Mouse (Mus musculus) layer of hippocampus, adult 2 months (tissue): ENCODE data around the gene St6galnac5. TPM values are rescaled to one million over a fixed set of nuclear protein-coding genes. Genes with fewer than 3 reads are reported as not detected.
A peak's percentile ranks its signal among the peaks of the same experiment; 100 is the strongest.

Experiments used
- DNase-seq, 2 experiments: peaks; one replicate each; pipeline ENCODE4 v3.0.0; 2022; ENCODE audit warnings: low spot score in 2 of 2
- H3K27ac ChIP-seq: fragments of 200-600 bp; 2 replicates; pipeline ENCODE4 v1.8.1; 2022
- H3K4me3 ChIP-seq: fragments of 200-600 bp; 2 replicates; pipeline ENCODE4 v1.8.1; 2022; ENCODE audit warnings: mild to moderate bottlenecking
- CTCF ChIP-seq: fragments of 200-600 bp; conservative IDR thresholded peaks from 2 replicates; pipeline ENCODE4 v1.8.1; 2022; ENCODE audit warnings: antibody characterized with exemption, mild to moderate bottlenecking, moderate library complexity
- total RNA-seq, 2 experiments: library from RNA; stranded (reverse); gene quantifications; 2 replicates each; pipeline ENCODE4 v1.2.3; 2021

St6galnac5 gene
- total RNA-seq, 2 experiments from 2014 or later, result 125 to 133 TPM

- H3K27ac ChIP-seq, result peak overlapping the region; percentile 78
- no peak for TF ChIP-seq CTCF
- peak; percentile 55 to 64 for DNase-seq
- H3K4me3 ChIP-seq, result no peak overlapping the region
These were observed 10.7 kb downstream of the St6galnac5 start for GRCm38 (mm10) chr3:152971373-152971772.

- no peak for DNase-seq
- TF ChIP-seq CTCF, result peak; percentile 30
- no peak overlapping the region for H3K4me3 ChIP-seq
- peak overlapping the region; percentile 72 for H3K27ac ChIP-seq
These were observed 12.2 kb downstream of the St6galnac5 start for GRCm38 (mm10) chr3:152969774-152970347.

DNA sequence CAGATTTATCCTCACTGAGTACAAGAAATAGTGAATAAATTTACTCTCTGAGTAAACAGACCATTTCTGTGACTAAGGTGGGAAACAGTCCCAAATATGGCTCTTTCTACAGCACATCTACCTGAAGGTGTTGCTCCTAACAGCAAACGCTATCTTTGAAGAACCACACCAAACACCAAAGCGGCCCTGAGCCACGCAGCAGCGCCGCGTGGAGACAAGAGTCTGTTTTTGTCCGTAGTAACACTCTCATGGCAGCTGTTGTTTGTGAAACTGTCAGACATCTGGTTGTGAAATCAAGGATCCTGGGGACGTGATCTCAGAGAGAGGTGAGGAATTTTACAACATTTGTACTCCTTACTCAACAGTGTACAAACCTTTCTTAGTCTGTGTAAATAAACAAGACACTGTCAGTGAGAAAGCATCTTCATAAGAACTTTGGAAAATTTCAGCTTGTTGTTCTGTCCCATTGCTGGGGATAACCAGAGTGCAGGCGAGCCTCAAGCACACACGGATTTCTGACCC is 20.1 kb downstream of the St6galnac5 start:
- DNase-seq, result no peak
- Histone ChIP-seq H3K27ac (peak overlapping the region; percentile 64; the same call in 1 of the 2 replicates), H3K4me3 (no peak overlapping the region)
- no peak for TF ChIP-seq CTCF

DNA sequence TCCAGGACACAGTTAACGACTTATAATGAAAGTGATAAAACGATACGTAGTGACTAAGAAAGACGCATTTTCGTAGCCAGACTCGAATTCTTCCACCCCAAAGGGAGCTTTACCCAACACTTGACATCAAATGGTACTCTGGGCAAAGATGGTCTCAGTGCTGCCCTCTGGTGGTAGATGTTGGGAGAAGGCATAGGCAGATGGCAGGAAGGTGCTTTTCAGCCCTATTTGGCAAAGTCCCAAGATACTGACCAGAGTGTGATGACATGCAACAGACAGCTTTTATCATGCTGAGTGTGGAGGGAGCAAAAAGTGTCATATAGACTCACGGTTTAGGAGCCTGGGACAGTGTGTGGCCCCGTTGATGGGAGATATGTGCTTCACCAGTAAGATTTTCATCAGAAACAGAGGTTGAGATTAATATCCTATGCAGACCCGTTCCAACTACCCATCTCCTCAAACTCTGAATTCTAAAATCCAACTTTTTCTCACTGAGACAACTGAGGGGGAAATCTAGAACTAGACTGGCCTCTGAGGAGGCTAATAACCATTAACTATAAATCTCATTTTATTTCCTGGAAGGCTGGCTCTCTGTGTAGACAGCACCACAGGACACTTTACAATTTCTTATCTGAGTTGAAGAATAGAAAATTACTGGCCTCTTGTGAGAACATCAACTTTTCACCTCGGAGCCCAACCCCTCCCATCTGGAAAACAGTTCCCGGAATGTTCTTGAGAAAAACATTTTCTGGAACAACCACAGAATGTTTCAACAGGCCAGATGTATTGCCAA is 23.5 kb downstream of the St6galnac5 start:
- TF ChIP-seq CTCF, result peak; percentile 89
- Histone ChIP-seq H3K4me3 (no peak overlapping the region), H3K27ac (peak overlapping the region; percentile 64; the same call in 1 of the 2 replicates)
- peak; percentile 45 to 51 for DNase-seq

- H3K4me3 ChIP-seq, result no peak overlapping the region
- H3K27ac ChIP-seq, result peak overlapping the region; percentile 33
- no peak for TF ChIP-seq CTCF
- DNase-seq, result no peak
These were observed 25.3 kb downstream of the St6galnac5 start for GRCm38 (mm10) chr3:152956771-152957170.

GRCm38 (mm10) chr3:152956038-152956437 is 26.0 kb downstream of the St6galnac5 start:
- H3K27ac ChIP-seq, result 0 out of 2 replicates have a peak overlapping the region, but pooled peaks have one; percentile 33
- H3K4me3 ChIP-seq, result no peak overlapping the region
- TF ChIP-seq CTCF, result no peak
- DNase-seq, result no peak

DNA sequence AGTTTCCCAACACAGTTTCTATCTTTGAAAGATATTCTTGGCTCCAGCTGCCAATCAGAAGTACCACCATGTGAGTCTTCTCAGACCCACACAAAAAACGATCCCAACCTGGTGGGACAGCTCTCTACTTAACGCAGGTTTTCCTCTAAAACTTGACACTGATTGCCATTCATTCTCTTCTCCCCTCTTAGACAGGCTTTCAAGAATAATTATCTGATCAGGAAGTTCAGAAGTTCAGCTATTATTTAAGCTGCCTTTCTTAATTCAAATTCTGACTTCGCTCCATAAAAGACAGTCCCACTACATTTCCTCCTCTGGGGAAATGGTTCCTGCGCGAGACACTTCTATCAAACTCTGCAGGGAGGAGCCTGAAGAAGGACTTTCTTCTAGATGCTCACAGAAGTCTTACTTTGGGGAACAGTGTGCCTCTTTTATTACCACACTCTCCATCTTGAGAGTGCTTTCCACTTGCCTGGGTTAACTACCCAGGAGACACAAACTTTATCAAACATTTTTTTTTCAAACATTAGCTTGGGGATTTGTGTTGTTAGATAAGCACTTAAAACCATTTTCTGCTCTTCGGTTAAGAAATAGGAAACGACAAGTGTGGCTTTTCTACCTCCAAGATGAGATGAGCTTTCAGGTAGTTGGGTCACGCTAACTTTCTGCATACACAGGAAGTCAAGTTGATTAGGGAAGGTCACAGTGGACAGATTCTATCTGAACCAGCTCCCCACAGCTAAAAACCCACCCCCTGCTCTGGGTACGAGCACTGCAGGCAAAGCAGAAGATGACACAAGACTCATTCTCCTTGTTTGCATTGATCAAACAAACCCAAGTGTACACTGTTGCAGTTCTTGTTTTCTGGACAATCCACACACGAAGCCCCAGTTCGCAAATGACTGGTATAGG is 30.2 kb downstream of the St6galnac5 start:
- no peak overlapping the region for H3K27ac ChIP-seq
- TF ChIP-seq CTCF, result no peak
- DNase-seq, result no peak
- H3K4me3 ChIP-seq, result no peak overlapping the region

GRCm38 (mm10) chr3:152950914-152951313 is 31.1 kb downstream of the St6galnac5 start:
- no peak for DNase-seq
- Histone ChIP-seq H3K4me3 (no peak overlapping the region), H3K27ac (no peak overlapping the region)
- peak; percentile 65 for TF ChIP-seq CTCF

- Histone ChIP-seq H3K27ac (no peak overlapping the region), H3K4me3 (no peak overlapping the region)
- DNase-seq, result no peak
- TF ChIP-seq CTCF, result no peak
These were observed 31.7 kb downstream of the St6galnac5 start for GRCm38 (mm10) chr3:152950299-152950698.

GRCm38 (mm10) chr3:152949233-152949777 is 32.7 kb downstream of the St6galnac5 start:
- H3K27ac ChIP-seq, result no peak overlapping the region
- DNase-seq, result no peak
- TF ChIP-seq CTCF, result no peak
- H3K4me3 ChIP-seq, result no peak overlapping the region

GRCm38 (mm10) chr3:152948556-152948955 is 33.5 kb downstream of the St6galnac5 start:
- Histone ChIP-seq H3K27ac (no peak overlapping the region), H3K4me3 (no peak overlapping the region)
- TF ChIP-seq CTCF, result no peak
- DNase-seq, result no peak

- 0 out of 2 replicates have a peak overlapping the region, but pooled peaks have one; percentile 9 for H3K27ac ChIP-seq
- no peak for TF ChIP-seq CTCF
These were observed 34.9 kb downstream of the St6galnac5 start for GRCm38 (mm10) chr3:152947031-152947640.

More at GRCm38 (mm10) chr3:152947031-152947640, 34.9 kb downstream of the St6galnac5 start:
- H3K4me3 ChIP-seq, result no peak overlapping the region
- no peak for DNase-seq
